Mouse (Mus musculus) kidney, adult 18-20 months (tissue): ENCODE results near the gene Tmem42.

Source experiments
- DNase-seq: peaks from one replicate; pipeline ENCODE4 v3.0.0; 2021

Gene Tmem42

DNA sequence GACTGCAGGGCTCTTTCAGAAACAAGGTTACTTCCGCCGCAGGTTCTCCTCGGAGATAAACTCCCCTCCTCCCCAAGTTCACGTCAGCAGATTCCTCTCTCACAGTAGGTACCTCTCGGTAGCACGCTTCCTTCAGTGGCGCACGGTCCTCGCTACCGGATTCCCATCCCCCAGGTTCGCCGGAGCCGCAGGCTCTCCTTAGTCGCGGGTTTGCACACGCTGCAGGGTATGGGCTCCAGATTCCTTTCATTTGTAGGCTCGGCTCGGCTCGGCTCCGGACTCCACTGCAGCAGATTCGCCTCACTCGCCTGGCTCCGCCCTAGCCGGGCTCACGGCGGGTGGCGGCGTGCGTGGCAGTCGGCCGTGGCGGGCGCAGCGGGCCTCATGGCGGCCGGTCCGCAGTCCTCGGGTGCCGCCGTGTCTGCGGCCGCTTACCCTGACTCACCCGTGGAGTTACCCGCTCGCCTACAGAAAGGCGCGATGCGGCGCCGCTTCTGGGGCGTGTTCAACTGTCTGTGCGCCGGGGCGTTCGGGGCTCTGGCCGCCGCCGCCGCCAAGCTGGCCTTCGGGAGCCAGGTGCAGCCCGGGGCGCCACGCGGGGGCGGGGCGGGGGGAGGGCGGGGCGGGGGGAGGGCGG lies at the start of gene Tmem42:
Gene Tmem42, plus strand, starts transcription at position 332 of the 637 bp plus-strand sequence.
- peak; percentile 93 for DNase-seq

DNA sequence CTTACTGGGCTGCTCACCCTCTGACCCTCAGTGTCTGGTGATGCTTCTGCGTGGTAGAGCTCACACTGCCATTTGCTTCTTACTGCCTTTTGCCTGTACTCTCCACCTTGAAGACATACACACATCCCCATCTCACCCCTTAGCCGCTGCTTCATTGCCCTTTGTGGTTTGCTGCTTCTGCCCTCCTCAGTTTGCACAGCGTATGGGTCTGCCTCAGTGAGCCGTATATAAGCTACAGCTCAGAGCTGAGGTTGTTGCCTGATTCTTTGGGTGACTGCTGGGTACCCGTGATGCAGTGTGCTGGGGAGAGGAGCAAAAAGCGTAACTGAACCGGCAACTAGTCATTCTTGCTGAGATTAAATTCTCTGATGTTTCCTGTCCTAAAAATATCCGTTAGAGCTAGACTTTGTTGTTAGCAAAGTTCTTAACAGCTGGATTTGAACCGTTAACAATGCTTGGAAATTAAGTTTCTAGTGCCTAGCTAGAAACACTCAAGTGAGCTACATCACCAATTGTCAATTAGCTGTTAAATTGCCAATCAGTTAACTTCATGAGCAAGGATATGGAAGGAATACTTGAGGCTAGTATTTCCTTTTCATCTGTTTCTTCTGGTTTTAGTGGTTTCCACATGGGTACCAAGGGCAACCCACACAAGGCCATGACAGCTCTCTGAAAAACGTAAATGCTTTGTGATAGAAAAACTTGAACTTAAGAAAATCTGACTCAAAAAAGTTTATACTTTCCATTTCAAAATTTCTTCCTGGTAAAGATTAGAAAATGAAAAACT lies 22.5 kb upstream of the Tmem42 start:
- DNase-seq = no peak

DNA sequence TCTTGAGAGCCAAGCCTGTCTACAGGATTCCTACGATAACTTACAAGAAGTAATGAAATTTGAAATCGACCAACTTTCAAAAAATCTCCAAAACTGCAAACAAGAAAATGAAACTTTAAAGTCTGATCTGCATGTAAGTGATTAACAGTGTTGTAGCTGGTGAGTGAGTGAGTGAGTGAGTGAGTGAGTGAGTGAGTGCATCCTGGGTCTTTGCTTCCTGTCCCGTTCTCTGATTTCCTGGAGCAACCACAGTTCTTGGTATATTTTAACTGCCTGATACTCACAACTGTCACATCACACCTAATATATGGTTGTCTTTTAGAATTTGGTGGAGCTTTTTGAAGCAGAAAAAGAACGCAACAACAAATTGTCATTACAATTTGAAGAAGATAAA lies 21.9 kb upstream of the Tmem42 start:
- DNase-seq = no peak

DNA sequence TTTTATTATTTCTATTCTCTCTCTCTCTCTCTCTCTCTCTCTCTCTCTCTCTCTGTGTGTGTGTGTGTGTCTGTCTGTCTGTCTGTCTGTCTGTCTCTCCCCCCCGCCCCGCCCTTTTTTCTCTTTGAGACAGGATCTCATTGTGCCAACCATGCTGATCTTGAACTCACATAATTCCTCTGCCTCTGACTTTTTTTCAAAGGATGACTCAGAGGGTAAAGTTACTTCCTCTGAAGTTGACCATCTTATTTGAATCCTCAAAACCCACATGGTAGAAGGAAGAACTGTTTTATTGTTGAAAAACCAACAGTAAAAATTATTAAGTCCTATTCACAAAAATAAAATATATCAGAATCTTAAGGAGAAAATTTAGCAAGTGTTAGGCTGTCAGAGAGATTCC lies 16.4 kb upstream of the Tmem42 start:
- DNase-seq = no peak

DNA sequence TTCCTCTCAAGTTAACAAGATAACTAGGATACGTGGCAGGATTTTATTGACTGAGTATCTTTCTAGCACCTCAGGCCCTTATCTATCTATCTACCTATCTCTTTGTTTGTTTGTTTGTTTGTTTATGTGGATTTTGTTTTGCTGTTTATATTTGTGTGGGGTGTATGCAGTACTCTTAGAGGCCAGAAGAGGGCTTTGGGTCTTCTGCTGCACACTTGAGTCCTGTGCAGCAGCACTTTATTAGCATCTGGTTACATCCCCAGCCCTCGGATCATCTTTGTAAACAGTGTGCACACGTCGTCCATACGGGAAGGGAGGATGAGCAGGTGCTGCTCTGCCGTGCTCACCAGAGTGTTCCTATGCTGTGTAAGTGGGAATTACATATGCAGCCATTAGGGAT lies 15.1 kb upstream of the Tmem42 start:
- DNase-seq = no peak

DNA sequence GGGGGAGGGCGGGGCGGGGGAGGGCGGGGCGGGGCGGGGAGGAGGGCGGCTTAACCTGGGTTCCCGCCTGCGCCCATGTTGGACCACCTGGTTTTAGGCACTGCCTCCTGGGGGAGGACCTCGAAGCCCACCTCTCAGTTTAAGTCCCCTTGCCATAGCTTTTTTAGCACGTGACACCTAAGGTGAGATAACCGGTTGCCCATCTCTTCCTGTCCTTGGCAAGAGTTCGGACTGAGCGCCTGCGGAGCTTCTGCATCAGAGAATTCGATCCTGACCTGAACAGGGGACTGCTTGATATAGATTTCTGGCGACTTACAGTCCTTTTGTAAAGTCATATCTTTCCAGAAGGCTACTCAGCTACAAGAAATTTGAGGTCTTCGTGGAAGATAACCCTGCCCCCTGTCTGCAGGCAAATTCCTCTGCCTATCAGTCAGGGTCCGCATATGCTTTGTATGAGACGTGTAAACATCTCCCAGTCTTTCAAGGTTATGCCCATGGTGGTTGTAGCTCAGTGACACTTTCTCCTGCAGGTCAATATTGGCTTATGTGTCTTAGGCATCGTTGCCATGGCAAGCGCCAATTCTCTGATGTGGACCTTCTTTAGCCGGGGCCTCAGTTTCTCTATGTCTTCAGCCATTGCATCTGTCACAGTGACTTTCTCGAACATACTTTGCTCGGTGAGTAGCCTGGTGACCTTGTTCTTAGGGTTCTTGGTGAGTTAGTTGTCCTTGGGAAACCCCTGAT lies 682 bp downstream of the Tmem42 start:
- no peak for DNase-seq

DNA sequence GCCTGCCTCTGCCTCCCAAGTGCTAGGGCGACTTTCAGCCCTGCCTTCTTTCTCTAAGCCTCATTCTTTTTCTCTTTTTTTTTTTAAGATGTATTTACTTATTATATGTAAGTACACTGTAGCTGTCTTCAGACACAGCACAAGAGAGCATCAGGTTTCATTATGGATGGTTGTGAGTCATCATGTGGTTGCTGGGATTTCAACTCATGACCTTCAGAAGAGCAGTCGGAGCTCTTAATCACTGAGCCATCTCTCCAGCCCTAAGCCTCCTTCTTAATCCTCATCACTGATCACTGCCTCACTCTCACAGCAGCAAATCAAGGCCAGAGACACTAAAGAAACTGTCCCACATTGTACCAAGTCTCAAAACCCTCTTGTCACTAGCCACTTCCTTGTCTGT lies 3.1 kb downstream of the Tmem42 start:
- no peak for DNase-seq

DNA sequence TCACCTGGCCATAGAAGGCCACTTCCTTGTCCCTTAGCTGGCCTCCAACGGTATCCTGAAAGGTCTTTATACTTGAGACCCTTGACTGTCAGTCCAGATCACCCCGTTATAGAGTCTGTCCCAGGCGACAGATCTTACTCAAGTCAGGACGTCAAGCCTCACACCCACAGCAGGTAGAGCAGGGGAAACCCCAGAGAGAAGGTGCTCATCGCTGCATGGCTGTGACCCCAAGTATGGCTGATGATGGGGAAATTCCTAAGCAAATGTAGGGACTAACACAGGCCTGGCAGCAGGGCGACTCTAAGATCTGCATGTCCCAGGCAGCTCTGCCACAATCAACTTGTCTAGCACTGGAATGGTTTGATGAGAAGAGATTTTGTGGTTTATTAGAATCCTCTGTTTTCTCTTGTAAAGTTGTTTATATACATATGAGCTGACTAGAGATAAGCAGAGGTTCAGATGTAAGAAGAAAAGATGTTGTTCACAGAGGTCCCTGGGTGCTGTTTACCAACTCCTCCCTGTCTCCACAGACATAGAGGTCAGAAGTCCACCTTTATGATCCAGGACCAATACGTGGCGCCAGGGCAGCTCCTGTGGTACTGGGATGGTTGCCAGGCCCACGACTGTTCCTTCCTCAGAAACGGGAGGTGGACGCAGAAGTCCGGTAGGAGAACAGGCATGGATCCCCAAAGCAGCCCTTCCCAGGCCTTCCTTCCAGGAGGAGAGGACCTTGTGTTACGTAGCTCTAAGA lies 10.5 kb downstream of the Tmem42 start:
- DNase-seq = no peak

DNA sequence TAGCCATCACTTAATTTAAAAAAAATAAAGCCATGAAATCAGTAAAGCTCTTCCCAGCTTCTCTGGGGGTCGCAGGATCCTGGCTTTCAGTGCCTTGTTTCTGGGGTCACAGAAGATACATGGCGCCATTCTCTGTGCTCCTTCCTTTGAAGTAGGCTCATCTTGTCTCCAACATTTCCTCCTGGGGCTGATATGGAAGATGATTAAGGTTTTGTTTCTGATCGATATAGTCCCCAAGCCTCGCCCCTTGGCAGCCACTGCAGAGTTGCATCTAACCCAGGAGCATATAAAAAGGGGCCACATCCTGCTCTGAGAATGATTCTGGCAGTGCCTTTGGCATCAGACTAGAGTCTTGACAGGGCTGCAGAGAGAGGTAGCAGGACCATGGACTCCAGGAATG lies 13.3 kb downstream of the Tmem42 start, which contains the start of gene Tgm4:
Gene Tgm4, plus strand, starts transcription at position 301 of the 400 bp plus-strand sequence.
- DNase-seq = no peak

DNA sequence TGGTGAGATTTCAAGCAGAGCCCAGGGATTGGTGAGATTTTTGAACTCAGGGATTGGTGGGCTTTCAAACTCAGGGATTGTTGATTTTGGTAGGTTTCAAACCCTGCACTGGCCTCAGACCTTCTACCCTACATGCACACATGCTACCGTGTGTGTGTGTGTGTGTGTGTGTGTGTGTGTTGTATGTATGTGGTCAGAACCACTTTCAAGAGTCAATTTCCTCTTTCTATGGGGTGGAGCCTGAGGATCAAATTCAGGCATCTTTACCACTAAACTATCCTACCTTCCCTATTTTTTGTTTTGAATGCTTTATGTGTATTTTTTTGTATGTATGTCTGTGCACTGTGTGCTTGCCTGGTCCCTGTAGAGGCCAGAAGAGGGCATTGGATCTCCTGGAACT lies 26.5 kb downstream of the Tmem42 start:
- DNase-seq = no peak

DNA sequence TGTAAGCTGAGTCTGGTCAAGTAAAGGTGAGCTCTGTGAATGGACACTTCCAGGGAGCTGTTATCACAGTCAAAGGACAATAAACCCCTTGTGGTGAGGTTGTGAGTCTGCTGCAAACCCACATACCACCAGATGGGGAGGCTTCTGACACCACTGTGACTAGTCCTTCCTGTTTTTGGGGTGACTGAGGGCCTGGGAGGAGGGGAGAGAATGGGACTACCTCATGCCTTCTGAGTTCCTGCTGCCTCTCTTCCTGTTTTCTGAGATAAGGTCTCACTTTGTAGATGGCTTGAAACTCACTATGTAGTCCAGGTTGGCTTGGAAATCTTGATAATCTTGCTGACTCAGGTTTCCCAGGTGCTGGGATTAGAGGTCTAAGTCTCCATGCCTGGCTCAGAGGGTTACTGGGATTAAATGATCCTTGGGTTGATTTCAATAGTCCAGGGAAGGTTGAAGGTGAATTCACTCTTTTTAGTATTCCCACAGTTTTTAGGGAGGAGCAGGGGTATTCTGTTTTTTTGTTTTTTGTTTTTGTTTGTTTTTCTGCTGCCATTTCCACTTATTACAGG lies 37.7 kb downstream of the Tmem42 start:
- no peak for DNase-seq

DNA sequence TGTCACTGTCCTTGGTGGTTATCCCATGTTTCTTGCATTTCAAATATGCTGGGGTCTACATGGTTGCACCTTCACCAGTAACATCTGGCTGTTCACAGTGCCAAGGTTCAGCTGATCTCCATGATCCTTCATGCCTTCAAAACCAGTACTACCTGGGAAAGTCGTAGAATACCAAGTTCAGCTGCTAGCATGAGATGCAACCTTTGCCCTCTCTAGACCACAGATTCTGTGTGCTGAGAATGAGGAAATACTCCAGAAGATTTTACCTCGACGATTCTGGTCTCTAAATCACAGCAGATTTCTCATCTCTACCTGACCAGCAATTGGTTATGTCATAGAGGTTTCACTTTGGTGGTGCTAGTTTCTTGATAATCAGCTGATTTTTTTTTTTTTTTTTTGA lies 39.0 kb downstream of the Tmem42 start:
- DNase-seq = no peak
